Mouse (Mus musculus) hindbrain, embryonic 16.5 days (tissue): ENCODE data around the gene Chil4. TPM values are rescaled to one million over a fixed set of nuclear protein-coding genes. Genes with fewer than 3 reads are reported as not detected.
"Not testable (repeated sequence)": the region's sequence is repeated elsewhere in the genome, so short reads cannot be mapped to it uniquely, and the experiment has no call there.

Source experiments
- ATAC-seq: fragments of 200-750 bp; cut with Nextera tagmentation; 2 replicates; pipeline ENCODE4 v1.8.0; 2017; ENCODE audit warnings: moderate TSS enrichment, moderate library complexity
- H3K27ac ChIP-seq: fragments of 300-500 bp; sonication (generic); 2 replicates; pipeline ENCODE4 v1.5.1; 2014; ENCODE audit warnings: low read depth, mild to moderate bottlenecking, control low read depth, low read length, moderate library complexity
- H3K27me3 ChIP-seq: fragments of 300-500 bp; sonication (generic); replicated peaks from 2 replicates; pipeline ENCODE4 v1.6.1; 2014; ENCODE audit warnings: low read length; ENCODE audit not compliant: control insufficient read depth, insufficient read depth
- H3K36me3 ChIP-seq: fragments of 300-500 bp; sonication (generic); 2 replicates; pipeline ENCODE4 v1.6.1; 2014; ENCODE audit warnings: mild to moderate bottlenecking, low read length, moderate library complexity, mixed read lengths; ENCODE audit not compliant: control insufficient read depth, insufficient read depth
- H3K4me1 ChIP-seq: fragments of 300-500 bp; sonication (generic); 2 replicates; pipeline ENCODE4 v1.6.1; 2014; ENCODE audit warnings: low read depth, low read length; ENCODE audit not compliant: control insufficient read depth, insufficient read depth
- H3K4me2 ChIP-seq: fragments of 300-500 bp; sonication (generic); 2 replicates; pipeline ENCODE4 v1.6.1; 2014; ENCODE audit warnings: mild to moderate bottlenecking, low read length, control low read depth, moderate library complexity
- H3K4me3 ChIP-seq: fragments of 300-500 bp; sonication (generic); 2 replicates; pipeline ENCODE4 v1.5.1; 2014; ENCODE audit warnings: mild to moderate bottlenecking, low read length, control low read depth, moderate library complexity
- H3K9ac ChIP-seq: fragments of 300-500 bp; sonication (generic); 2 replicates; pipeline ENCODE4 v1.6.1; 2014; ENCODE audit warnings: low read depth, mild to moderate bottlenecking, control low read depth, low read length, moderate library complexity
- H3K9me3 ChIP-seq: fragments of 300-500 bp; sonication (generic); 2 replicates; pipeline ENCODE4 v1.6.1; 2014; ENCODE audit warnings: mild to moderate bottlenecking, low read length, moderate library complexity; ENCODE audit not compliant: control insufficient read depth
- WGBS: fragments of 180-500 bp; shearing (Covaris S2); extraction: QIAGEN DNeasy Blood & Tissue Kit; methylation state at CpG from one replicate; pipeline ENCODE4 v1.1.7; 2014; 5-methylcytosine and 5-hydroxymethylcytosine counted together
- polyA plus RNA-seq: library from polyadenylated mRNA; unstranded; fragments of >200 nt; fragmentation: Nextera tagmentation; extraction: Ambion mirVana; gene quantifications from 2 replicates; pipeline ENCODE4 v1.2.1, GENCODE M21; 2015

Chil4 gene
- polyA plus RNA-seq, 1 experiment from 2014 or later, result not detected

GRCm38 (mm10) chr3:106174971-106175370, 44.3 kb downstream of the Chil4 start:
- H3K9ac ChIP-seq, H3K36me3 ChIP-seq: not testable (repeated sequence)
- 46% methylated on average over 2 of the region's 2 CpGs for WGBS

GRCm38 (mm10) chr3:106172506-106172905, 46.8 kb downstream of the Chil4 start:
- not testable (repeated sequence) for ATAC-seq, H3K4me1 ChIP-seq, H3K36me3 ChIP-seq, H3K9me3 ChIP-seq, H3K27ac ChIP-seq, H3K27me3 ChIP-seq, H3K9ac ChIP-seq, H3K4me2 ChIP-seq, H3K4me3 ChIP-seq
- WGBS, result 79% methylated on average over 2 of the region's 2 CpGs

More at GRCm38 (mm10) chr3:106174971-106175370, 44.3 kb downstream of the Chil4 start:
- not testable (repeated sequence) for H3K4me1 ChIP-seq, H3K4me3 ChIP-seq, H3K4me2 ChIP-seq, ATAC-seq, H3K27ac ChIP-seq, H3K27me3 ChIP-seq, H3K9me3 ChIP-seq

DNA sequence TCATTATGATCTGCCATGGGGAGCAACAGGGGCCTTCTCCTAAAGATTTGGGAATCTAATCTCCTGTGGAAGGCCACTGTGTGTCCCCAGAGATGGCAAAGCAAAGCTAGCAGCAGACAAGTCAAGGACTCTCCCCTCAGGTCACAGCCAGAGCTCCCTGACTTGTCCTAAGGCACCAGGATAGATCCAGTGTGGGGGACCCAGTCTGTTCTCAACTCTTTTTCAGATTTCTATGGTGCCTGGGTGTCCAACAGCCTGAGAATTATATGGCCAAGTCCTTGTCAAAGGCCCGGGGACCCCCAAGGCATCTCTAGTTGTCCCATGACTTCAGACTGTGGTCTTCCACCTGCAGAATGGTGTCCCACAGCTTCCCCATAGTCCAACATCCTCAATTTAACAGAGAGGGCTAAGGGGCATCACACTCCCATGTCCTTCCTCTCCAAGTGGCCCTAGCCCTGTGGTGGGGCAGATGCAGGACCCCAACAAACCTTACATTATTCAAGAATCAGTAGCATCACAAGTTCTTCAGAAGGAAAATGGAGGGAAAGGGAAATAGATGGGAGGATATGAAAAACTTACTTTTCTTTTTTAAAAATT, 48.1 kb downstream of the Chil4 start:
- Histone ChIP-seq H3K4me3 (no peak overlapping the region), H3K36me3 (no peaks in the 10 kb centered on the region), H3K27me3 (no peaks in the 10 kb centered on the region), H3K4me1 (no peaks in the 10 kb centered on the region), H3K27ac (no peak overlapping the region), H3K4me2 (no peak overlapping the region), H3K9me3 (no peaks in the 10 kb centered on the region), H3K9ac (no peak overlapping the region)
- 88% methylated on average over 1 of the region's 1 CpGs for WGBS
- no peak for ATAC-seq

DNA sequence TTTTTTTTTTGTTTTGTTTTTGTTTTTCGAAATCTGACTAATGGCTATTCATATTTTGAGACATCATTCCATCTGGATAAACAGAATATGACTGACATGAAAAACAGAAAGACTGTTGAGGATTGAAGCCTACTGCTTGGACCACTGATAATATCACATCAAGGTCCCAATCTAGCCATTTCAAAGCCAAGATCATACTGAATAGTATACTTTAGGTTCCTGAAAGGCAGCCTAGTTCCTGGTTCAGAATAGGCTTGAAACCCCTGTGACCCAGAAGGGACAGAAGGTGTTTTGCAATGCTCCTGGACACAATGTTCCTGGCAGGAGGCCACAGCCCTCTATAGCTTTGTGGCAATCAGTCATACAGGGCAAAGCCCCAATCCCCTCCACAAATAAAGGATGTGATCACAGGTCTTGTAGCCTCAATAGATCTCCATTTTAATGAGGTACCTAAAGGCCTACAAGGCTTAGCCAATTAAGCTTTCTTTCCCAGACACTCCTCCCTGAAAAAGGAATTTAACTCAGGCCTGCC, 48.7 kb downstream of the Chil4 start:
- Histone ChIP-seq H3K27me3 (no peaks in the 10 kb centered on the region), H3K36me3 (no peaks in the 10 kb centered on the region), H3K27ac (no peak overlapping the region), H3K4me1 (no peaks in the 10 kb centered on the region), H3K9me3 (no peaks in the 10 kb centered on the region), H3K9ac (no peak overlapping the region), H3K4me3 (no peak overlapping the region), H3K4me2 (no peak overlapping the region)
- ATAC-seq, result no peak
- 57% methylated on average over 1 of the region's 1 CpGs for WGBS

DNA sequence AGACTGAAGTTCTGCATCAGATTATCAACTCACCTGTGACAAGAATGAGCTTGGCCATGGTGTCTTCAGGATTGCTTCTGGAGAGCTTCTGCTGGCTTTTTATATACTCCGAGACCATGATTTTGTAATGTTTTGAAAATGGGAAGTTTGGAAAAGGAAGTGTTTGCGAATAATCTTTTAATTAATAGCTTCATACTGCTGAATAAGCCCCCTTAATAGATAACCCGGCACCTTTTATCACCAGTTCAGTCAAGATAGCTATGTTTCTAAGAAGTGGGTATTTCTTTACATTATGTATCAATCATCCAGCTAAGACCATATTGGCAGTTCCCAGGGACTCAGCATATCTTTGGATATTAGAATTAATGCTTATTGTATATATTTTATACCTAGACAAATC, 51.8 kb downstream of the Chil4 start, which contains the start of gene Chil3:
Gene Chil3 (minus strand): TSS at position 101 of the 400 bp plus-strand sequence.
- ATAC-seq, result no peak
- Histone ChIP-seq H3K9ac (no peak within 1 kb of the TSS), H3K4me1 (no peaks in the 10 kb centered on the region), H3K4me3 (no peak within 1 kb of the TSS), H3K27ac (no peak within 1 kb of the TSS), H3K4me2 (no peak within 1 kb of the TSS), H3K36me3 (no peaks in the 10 kb centered on the region), H3K9me3 (0 out of 2 replicates have a peak, but pooled peaks cover 3% of the 10 kb centered on the region), H3K27me3 (no peaks in the 10 kb centered on the region)
- 84% methylated on average over 3 of the region's 3 CpGs for WGBS

DNA sequence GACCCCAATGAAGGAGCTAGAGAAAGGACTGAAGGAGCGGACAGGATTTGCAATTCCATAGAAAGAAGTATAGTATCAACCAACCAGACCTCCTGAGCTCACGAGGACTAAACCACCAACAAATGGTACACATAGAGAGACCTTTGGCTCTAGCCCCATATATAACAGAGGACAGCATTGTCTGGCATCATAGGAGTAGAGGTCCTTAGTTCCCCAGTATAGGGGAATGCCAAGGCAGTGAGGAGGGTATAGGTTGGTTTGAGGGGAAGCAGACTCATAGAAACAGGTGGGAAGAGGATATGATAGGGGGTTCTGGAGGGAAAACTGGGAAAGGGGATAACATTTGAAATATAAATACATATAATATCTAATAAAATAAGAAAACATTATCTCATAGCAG, 64.9 kb downstream of the Chil4 start:
- ATAC-seq, result no peak
- no peaks in the 10 kb centered on the region for H3K36me3 ChIP-seq
- no peak overlapping the region for H3K4me2 ChIP-seq
- 93% methylated on average over 2 of the region's 2 CpGs for WGBS
- no peak overlapping the region for H3K9ac ChIP-seq
- no peaks in the 10 kb centered on the region for H3K4me1 ChIP-seq
- H3K4me3 ChIP-seq, result no peak overlapping the region
- no peak overlapping the region for H3K27ac ChIP-seq
- H3K27me3 ChIP-seq, result no peaks in the 10 kb centered on the region
- H3K9me3 ChIP-seq, result no peaks in the 10 kb centered on the region

Other genes with a start within 250 kb of the Chil4 start
- gene Ovgp1, start 245.8 kb downstream of the Chil4 start, polyA plus RNA-seq, result 3.2 and 3.4 TPM in 2 replicates
- gene Pifo, start 204.9 kb downstream of the Chil4 start, polyA plus RNA-seq, result 8.8 and 10.0 TPM in 2 replicates
- 0.19 and 0.24 TPM in 2 replicates for gene Chil5, start 186.7 kb downstream of the Chil4 start, polyA plus RNA-seq
- gene Chia1, start 106.3 kb downstream of the Chil4 start, polyA plus RNA-seq, result 1.4 and 1.8 TPM in 2 replicates
- 0.16 TPM in 1 of 2 replicates, not detected in the other for gene Chil3, start 51.9 kb downstream of the Chil4 start, polyA plus RNA-seq
- gene Chil6, start 186.7 kb upstream of the Chil4 start, polyA plus RNA-seq, result not detected in 2 replicates